Mouse (Mus musculus): ENCODE results near the gene Gart. TPM values are rescaled to one million over a fixed set of nuclear protein-coding genes. Genes with fewer than 3 reads are reported as not detected.

Gene Gart
- polyA plus RNA-seq (2015; fragmentation: Nextera tagmentation; extraction: Ambion mirVana): 125 and 133 TPM in 2 replicates

- DNase-seq (ENCODE audit: low spot score): peak; percentile 93
Observed at GRCm38 (mm10) chr16:91646681-91647419, at the start of gene Gart. Gart (minus strand) TSS chr16:91646952.

- no peak for DNase-seq (ENCODE audit: low spot score)
Observed at GRCm38 (mm10) chr16:91695108-91695755, 48.5 kb upstream of the Gart start.

- peak; percentile 71 for DNase-seq (ENCODE audit: low spot score)
Observed at GRCm38 (mm10) chr16:91694455-91695084, 47.8 kb upstream of the Gart start.

- DNase-seq (ENCODE audit: low spot score): no peak
Observed at GRCm38 (mm10) chr16:91689791-91690190, 43.0 kb upstream of the Gart start.

- peak; percentile 96 for DNase-seq (ENCODE audit: low spot score)
Observed at GRCm38 (mm10) chr16:91688619-91689334, 42.0 kb upstream of the Gart start, which contains the start of gene Donson. Donson (minus strand) TSS chr16:91688770.

- no peak for DNase-seq (ENCODE audit: low spot score)
Observed at GRCm38 (mm10) chr16:91688023-91688618, 41.4 kb upstream of the Gart start.

GRCm38 (mm10) chr16:91686369-91686768 lies 39.6 kb upstream of the Gart start:
- DNase-seq (ENCODE audit: low spot score): no peak

- peak; percentile 66 for DNase-seq (ENCODE audit: low spot score)
Observed at GRCm38 (mm10) chr16:91685526-91685925, 38.8 kb upstream of the Gart start.

GRCm38 (mm10) chr16:91680656-91681055 lies 33.9 kb upstream of the Gart start:
- no peak for DNase-seq (ENCODE audit: low spot score)

- DNase-seq (ENCODE audit: low spot score): no peak
Observed at GRCm38 (mm10) chr16:91678147-91678911, 31.6 kb upstream of the Gart start.

- DNase-seq (ENCODE audit: low spot score): no peak
Observed at GRCm38 (mm10) chr16:91674500-91674899, 27.7 kb upstream of the Gart start.

- DNase-seq (ENCODE audit: low spot score): no peak
Observed at GRCm38 (mm10) chr16:91663795-91664194, 17.0 kb upstream of the Gart start.

- no peak for DNase-seq (ENCODE audit: low spot score)
Observed at GRCm38 (mm10) chr16:91662336-91662735, 15.6 kb upstream of the Gart start.

GRCm38 (mm10) chr16:91661397-91661796 lies 14.6 kb upstream of the Gart start:
- DNase-seq (ENCODE audit: low spot score): no peak

GRCm38 (mm10) chr16:91659798-91660197 lies 13.0 kb upstream of the Gart start:
- no peak for DNase-seq (ENCODE audit: low spot score)

GRCm38 (mm10) chr16:91658471-91658870 lies 11.7 kb upstream of the Gart start:
- DNase-seq (ENCODE audit: low spot score): no peak

- no peak for DNase-seq (ENCODE audit: low spot score)
Observed at GRCm38 (mm10) chr16:91657285-91657684, 10.5 kb upstream of the Gart start.

GRCm38 (mm10) chr16:91655285-91655684 lies 8.5 kb upstream of the Gart start:
- DNase-seq (ENCODE audit: low spot score): no peak

GRCm38 (mm10) chr16:91652191-91652590 lies 5.4 kb upstream of the Gart start:
- DNase-seq (ENCODE audit: low spot score): no peak

GRCm38 (mm10) chr16:91649781-91650180 lies 3.0 kb upstream of the Gart start:
- DNase-seq (ENCODE audit: low spot score): no peak
